Mouse (Mus musculus): ENCODE data around the gene Cts6. TPM values are rescaled to one million over a fixed set of nuclear protein-coding genes. Genes with fewer than 3 reads are reported as not detected.
"Not testable (repeated sequence)": the region's sequence is repeated elsewhere in the genome, so short reads cannot be mapped to it uniquely, and the experiment has no call there.

Gene Cts6
- not detected in 2 replicates for polyA plus RNA-seq (2015; fragmentation: Nextera tagmentation; extraction: Ambion mirVana)

DNA sequence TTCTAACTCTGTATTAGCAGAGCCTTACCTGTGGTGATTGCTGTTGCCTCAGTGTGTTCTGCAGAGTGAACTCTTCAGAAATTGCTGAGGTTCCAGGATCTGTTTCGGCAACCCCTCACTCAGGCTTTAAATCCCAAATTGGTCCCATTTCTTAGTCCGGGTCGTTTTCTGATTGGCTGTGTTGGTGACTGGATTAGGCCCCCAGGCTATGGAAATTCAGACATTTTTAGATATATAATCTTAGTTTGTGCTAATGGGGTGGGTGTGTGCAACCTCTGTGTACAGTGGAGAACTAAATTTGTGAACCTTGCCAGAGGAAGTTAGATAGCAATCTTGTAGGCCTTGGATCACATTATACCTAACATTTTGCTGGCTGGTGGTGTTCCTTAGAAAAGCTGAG, at the start of gene Cts6:
Cts6 (minus strand) TSS at position 101 of the 400 bp plus-strand sequence.
- no peaks in the 10 kb centered on the region for H3K27me3 ChIP-seq (replicated peaks)
- H3K9me3 ChIP-seq = no peaks in the 10 kb centered on the region
- H3K4me3 ChIP-seq (replicated peaks) = no peak within 1 kb of the TSS
- H3K4me2 ChIP-seq = no peak within 1 kb of the TSS
- H3K36me3 ChIP-seq = no peaks in the 10 kb centered on the region
- no peaks in the 10 kb centered on the region for H3K4me1 ChIP-seq
- H3K9ac ChIP-seq = no peak within 1 kb of the TSS
- ATAC-seq (ENCODE audit: insufficient read depth, low FRiP score, low read depth) = no peak
- H3K27ac ChIP-seq = no peak within 1 kb of the TSS
- WGBS = 79% methylated on average over 3 of the region's 3 CpGs

DNA sequence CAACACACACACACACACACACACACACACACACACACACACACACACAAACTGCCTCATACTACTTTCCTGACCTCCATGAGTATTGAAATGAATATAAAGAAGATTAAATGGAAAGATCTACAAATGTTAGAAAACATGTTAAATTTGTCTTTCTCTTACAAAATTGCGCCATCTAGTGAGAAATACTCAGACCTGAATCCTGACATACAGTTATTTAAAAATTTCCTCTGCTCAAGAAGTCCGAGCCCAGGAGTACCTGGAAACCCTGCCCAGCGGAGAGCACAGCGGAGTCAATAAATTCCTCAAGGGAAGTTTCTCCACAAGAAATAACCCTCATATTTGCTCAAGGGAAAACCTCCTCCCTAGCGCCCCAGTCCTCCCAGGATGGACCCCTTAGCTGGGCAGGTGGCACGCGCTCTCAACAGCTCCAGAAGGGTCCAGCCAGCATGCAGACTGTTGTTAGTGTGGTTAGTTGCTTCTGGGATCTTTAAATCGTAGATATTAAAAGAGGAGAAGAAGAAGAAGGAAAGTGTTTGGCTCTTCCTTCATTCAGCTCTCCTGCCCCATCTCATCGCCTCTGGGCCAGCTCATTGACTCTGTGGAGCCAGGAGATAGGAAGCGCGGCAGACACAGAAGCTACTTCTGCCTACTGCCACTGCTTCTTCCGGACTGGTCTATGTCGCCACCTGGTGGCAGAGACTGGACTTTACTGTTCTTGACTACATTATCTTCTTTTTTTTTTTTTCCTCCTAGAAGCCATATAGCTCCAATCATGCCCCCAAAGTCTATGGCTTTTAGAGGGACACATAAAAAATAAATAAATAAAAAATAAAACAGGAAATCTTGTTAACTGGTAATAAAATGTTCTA, 38.1 kb upstream of the Cts6 start:
- H3K4me3 ChIP-seq (replicated peaks) = no peak overlapping the region
- no peak overlapping the region for H3K27ac ChIP-seq
- H3K9ac ChIP-seq = no peak overlapping the region
- WGBS = 61% methylated on average over 13 of the region's 13 CpGs
- ATAC-seq (ENCODE audit: insufficient read depth, low FRiP score, low read depth) = no peak; the same call in 1 of the 2 replicates
- H3K9me3 ChIP-seq = no peaks in the 10 kb centered on the region
- H3K36me3 ChIP-seq = no peaks in the 10 kb centered on the region
- no peaks in the 10 kb centered on the region for H3K4me1 ChIP-seq
- H3K27me3 ChIP-seq (replicated peaks) = no peaks in the 10 kb centered on the region
- no peak overlapping the region for H3K4me2 ChIP-seq

DNA sequence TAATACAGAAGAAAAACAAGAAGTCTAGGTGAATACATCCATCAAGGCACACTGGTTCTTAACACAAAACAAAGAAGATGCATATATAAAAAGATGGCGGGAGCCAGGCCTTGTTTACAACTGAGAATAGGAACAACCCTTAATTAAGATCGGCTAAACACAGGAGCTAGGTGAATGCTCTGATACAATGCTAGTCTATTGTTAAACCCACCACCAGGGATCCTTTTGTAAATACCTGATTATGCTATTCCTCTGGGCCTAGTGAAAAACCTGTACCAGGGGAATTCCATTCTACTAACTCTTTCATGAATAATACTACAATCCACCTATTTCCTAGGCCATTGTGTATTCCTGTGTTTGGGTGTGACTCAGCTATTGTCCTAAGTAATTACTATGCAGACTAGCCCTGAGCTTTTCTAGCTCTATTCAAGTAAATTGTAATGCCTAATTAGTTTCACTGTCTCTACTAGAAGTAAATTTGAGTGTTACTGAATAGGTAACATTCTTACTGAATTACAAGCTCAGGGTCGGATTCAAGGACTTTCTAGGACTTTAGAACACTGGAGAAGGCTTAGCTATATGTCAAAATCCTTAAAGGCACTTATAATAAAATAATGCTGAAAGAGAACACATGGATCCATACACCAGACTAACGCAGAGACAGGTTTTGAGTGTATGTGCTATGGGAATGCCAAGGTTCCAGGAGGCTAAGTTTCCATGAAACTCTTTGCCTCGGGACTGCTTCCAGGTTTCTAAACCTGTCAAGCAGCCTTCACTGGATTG, 17.9 kb downstream of the Cts6 start:
- WGBS = 79% methylated on average over 5 of the region's 5 CpGs
- H3K9me3 ChIP-seq; H3K27ac ChIP-seq; H3K4me2 ChIP-seq; H3K4me3 ChIP-seq (replicated peaks); H3K36me3 ChIP-seq; H3K4me1 ChIP-seq; ATAC-seq (ENCODE audit: insufficient read depth, low FRiP score, low read depth); H3K27me3 ChIP-seq (replicated peaks); H3K9ac ChIP-seq: not testable (repeated sequence)

DNA sequence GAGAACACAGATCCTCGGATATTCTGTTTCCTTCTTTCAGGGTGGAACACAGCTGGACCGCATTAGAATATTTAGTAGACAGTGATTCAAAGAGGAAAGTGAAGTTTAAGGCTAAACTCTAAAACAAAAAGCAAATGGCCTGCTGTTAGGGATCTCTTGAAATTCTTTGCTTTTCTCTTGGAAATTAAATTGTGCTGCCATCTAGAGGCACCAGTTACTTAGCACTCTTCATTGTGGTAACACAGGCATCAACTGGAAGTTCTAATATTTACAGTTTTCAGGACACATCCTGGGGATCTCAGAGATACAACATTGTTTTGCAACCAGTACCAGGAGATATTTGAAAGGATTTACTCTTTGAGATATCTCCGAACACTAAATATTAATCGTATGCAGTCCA, 38.6 kb downstream of the Cts6 start:
- no peak for ATAC-seq (ENCODE audit: insufficient read depth, low FRiP score, low read depth)
- Histone ChIP-seq H3K4me3 (replicated peaks) (no peak overlapping the region), H3K9ac (no peak overlapping the region), H3K4me1 (no peaks in the 10 kb centered on the region), H3K4me2 (no peak overlapping the region), H3K27ac (no peak overlapping the region), H3K9me3 (no peaks in the 10 kb centered on the region), H3K27me3 (replicated peaks) (no peaks in the 10 kb centered on the region), H3K36me3 (no peaks in the 10 kb centered on the region)
- WGBS = 79% methylated on average over 4 of the region's 4 CpGs

DNA sequence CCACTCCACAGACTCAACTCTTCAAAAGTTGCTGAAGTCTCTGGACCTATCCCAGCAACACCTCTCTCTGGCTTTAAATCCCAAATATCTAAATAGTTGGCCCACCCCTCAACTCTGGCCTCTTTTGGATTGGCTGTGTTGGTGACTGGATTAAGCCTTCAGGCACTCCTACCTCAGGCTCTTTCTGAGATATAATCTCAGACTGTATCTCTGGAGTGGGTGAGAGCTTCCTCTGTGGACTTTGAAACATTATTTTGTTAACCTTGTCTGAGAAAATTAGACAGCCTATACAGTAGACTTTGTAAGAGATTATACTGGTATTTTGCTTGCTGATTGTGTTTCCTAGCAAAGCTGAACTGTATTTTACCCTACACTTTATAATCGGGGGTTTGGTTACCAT, 39.1 kb downstream of the Cts6 start, which contains the start of gene Ctsr:
Ctsr (minus strand) TSS at position 101 of the 400 bp plus-strand sequence.
- Histone ChIP-seq H3K4me3 (replicated peaks) (no peak within 1 kb of the TSS), H3K36me3 (no peaks in the 10 kb centered on the region), H3K4me2 (no peak within 1 kb of the TSS), H3K27me3 (replicated peaks) (no peaks in the 10 kb centered on the region), H3K27ac (no peak within 1 kb of the TSS), H3K4me1 (no peaks in the 10 kb centered on the region), H3K9ac (no peak within 1 kb of the TSS), H3K9me3 (no peaks in the 10 kb centered on the region)
- ATAC-seq (ENCODE audit: insufficient read depth, low FRiP score, low read depth) = no peak
- 85% methylated on average over 1 of the region's 1 CpGs for WGBS

Other genes with a start within 250 kb of the Cts6 start
- gene Ctsj, start 197.5 kb downstream of the Cts6 start, polyA plus RNA-seq (2015; fragmentation: Nextera tagmentation; extraction: Ambion mirVana) = not detected in 2 replicates
- not detected in 2 replicates for gene Ctsq, start 162.8 kb downstream of the Cts6 start, polyA plus RNA-seq (2015; fragmentation: Nextera tagmentation; extraction: Ambion mirVana)
- not detected in 2 replicates for gene Ctsr, start 39.2 kb downstream of the Cts6 start, polyA plus RNA-seq (2015; fragmentation: Nextera tagmentation; extraction: Ambion mirVana)
- not detected in 2 replicates for gene Cts8, start 51.9 kb upstream of the Cts6 start, polyA plus RNA-seq (2015; fragmentation: Nextera tagmentation; extraction: Ambion mirVana)
- not detected in 2 replicates for gene Gm49398, start 85.4 kb upstream of the Cts6 start, polyA plus RNA-seq (2015; fragmentation: Nextera tagmentation; extraction: Ambion mirVana)
- gene Cts7, start 154.8 kb upstream of the Cts6 start, polyA plus RNA-seq (2015; fragmentation: Nextera tagmentation; extraction: Ambion mirVana) = not detected in 2 replicates

All from stomach, embryonic 15.5 days (tissue).